Mouse (Mus musculus): ENCODE data around the gene Aym1.

DNA sequence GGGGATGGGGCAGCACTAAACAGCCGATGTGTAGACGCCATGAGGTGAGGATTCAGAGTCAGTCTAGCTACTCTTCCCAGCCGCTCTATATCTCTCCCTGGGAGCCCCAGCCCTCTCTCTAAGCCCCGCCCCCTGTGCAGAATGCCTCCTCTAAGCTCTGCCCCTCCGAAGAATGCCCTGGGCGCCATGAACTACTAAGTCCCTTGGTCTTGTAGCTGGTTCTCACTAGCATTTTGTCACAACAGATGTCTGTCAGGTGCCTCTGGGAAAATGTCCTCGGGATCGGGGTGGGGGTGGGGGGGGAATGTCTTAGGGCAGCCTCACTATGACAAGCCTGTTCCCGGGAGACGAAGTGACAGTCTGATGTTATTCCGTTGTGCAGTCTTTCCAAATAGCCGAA lies 9.5 kb upstream of the Aym1 start:
- TF ChIP-seq CTCF (IDR thresholded peaks at IDR 0.05; ENCODE audit: low read depth) (no peak), EP300 (IDR thresholded peaks at IDR 0.05; ENCODE audit: low read depth) (no peak)

Measured in liver, embryonic 14.5 days (tissue).